Mouse (Mus musculus): ENCODE data around the gene 4930407I10Rik. TPM values are rescaled to one million over a fixed set of nuclear protein-coding genes. Genes with fewer than 3 reads are reported as not detected.

4930407I10Rik gene
- total RNA-seq (2021), result not detected
- long read RNA-seq, experiment 1, result 0 reads
- long read RNA-seq, experiment 2, result 0 reads

DNA sequence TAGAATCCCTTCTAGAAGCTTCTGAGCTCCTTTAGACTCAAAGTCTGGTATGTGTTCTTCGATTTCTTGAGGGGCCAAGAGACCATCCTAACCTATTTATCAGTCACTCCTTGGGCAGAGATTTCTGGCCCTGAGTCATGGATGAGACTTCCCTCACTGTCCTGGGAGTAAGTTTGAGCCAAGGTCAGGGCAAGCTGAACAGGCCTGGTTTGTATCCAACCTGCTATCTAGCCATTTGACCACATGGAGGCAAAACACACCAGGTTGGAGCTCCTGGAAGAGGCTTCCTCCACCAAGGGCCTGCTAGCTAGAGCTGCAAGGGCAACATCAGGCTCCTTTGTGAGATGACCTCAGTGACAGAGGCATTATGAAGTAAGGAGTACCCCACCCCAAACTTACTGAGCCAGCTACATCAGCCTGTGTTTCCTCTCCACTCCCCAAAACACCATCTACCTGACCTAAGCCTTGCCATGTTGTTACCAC, at the start of gene 4930407I10Rik:
Gene 4930407I10Rik, plus strand, starts transcription at position 433 of the 483 bp plus-strand sequence.
- DNase-seq, result no peak

DNA sequence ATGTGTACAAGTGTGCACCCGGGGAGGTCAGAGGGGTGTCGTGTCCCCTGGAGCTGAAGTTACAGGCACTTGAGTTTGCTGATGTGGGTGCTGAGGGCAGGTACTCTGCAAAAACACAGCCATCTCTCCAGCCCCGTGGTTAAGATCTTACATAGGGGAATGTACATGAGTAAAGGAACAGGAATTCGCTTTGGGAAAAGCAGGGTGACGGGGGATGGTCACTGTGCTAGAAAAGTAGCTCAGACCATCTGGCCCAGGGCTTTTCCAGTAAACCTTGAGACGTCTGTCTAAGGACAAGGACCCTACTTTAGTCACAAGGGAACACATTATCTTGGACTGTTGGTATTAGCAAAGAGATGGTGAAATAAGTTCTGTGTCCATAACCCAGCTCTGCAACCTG, 47.0 kb upstream of the 4930407I10Rik start:
- no peak for DNase-seq

DNA sequence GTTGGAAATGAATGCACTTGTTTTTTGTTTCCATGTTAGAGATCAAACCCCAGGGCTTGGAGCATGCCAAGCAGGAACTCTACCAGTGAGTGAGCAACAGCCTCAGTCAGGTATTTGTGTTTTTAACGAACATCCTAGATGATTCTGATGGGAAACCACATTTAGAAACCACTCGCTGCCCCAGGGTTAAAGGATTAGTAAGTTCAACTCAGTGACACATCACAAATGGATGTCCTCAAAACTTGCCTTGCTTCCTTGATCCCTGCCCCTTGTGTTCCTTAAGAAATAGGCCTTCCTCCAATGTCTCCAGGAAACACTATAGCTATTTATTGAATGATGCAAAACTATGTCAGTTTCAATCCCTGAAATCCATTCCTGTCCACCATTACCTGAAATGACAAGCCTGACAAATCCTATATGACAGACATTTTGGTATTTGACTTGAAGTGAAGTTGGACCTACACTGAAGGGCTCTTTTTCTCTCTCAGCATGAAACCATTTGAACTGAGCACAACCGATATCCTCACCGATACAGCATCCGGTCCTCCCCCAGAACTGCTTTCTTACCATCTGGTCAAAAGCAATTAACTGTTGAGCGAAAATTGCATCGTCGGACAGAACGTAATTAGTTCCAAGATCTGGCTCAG, 44.1 kb upstream of the 4930407I10Rik start:
- DNase-seq, result no peak

DNA sequence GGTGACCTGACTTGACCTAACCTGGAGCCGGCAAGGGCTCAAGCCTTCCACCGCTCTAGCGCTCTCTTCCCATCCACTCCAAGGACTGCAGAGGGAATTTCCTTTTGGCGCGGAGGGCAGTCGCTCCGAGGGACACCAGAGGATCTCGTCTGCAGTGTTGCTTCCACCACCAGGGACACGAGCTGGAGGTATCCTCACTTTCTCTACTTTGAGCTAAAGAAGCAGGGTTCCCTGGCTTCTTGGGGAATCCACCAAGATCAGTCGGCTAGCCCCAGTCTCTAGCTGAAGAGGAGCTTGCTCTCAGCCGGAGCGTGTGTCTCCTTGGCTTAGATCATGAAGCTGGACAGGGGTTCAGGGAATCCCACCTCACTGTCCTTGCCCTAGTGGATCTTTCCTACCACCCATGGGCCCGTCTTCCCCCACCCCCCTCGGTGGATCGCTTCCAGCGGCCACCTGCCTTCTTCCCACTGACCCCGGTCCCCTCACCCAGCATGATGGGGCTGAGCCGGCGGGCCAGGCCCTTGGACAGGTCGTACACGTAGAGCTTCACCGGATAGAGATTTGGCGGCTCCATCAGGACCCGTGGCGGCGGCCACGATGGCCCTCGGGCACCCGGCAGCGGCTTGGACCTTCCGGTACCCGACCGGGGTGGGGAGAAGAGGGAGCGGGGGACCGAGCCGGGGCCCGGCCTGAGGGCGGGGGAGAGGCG, 43.4 kb upstream of the 4930407I10Rik start:
- peak; percentile 30 for DNase-seq

DNA sequence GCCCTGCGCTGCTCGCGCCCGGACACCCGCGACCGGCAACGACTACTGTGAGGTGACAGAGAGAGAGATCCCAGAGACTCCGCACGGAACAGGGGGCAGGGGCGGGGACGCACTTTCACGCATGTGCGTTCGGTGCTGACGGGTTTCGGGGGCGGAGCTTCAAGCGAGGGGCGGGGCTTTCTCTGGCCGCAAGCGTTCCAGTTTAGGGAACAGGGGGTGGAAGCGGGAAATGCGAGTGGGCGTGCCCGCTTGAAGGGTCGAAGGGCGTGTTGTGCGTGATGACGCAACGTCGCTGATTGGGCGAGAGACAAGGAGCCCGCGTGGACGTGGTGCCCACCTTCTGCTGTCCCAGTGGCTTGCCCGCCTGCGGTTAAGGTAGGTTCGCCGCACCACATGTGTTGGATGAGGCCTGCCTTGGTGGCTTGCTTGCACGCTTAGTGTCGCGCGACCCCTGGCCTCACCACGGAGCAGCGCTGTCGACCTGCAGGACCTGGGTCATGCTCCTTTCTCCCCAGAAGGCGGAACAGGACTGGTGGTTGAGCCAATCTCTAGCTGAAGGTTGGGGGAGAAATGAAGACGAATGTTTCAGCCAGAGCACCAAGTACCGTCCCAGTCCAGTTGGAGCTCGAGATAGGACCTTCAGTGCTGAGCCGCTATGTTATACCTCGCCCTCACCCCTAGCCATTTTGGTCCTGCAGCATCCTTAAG, 42.7 kb upstream of the 4930407I10Rik start:
- peak; percentile 100 for DNase-seq

DNA sequence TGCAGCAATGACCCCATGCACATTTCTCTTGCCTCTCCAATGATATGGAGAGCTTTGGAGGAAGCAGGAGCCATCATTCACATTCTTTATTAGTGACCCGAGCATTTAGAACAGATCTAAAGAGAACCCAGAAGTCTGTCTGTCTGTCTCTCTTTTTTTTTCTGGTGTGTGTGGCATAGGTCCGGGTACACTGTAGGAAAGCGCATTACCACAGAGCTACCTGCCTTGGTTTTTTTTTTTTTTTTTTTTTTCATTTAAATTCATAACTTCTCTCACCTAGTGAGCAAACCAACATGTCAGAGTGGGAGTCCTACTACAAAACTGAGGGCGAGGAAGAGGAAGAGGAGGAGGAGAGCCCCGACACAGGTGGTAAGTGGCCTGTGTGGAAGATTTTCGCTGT, 42.1 kb upstream of the 4930407I10Rik start:
- no peak for DNase-seq

DNA sequence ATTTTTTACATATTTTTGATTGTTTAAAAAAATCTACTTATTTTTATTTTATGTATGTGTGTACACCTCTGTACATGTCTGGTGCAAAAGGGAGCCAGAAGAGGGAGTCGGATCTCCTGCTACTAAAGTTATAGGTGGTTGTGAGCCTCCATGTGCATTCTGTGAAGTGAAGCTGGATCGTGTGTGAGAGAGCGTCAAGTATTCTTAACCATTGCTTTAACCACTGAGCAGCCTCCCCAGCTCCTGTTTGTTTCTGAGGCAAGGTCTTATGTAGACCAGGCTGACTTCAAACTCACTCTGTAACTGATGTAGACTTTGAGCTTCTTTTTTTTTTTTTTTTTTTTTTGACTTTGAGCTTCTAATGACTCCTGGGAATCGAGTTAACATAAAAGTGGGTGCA, 41.5 kb upstream of the 4930407I10Rik start:
- DNase-seq, result no peak

DNA sequence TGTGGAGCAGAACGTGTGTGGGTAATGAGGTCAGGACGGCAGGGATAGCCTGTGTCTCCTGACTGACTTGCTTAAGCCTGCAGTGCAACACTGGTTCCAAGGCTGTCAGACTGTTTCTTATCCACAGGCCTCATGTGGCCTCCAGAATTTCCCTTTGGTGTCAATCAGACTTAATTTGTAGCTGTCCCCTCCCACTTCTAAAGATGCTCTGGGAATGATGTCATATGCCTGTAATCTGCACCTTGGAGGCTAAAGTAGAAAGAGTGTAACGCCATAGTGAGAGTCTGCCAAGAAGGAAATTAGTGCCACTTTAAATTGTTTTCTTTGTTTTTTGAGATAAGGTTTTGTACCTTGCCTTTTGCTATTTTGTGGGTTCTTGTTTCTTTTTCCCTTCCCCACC, 39.7 kb upstream of the 4930407I10Rik start:
- DNase-seq, result no peak

DNA sequence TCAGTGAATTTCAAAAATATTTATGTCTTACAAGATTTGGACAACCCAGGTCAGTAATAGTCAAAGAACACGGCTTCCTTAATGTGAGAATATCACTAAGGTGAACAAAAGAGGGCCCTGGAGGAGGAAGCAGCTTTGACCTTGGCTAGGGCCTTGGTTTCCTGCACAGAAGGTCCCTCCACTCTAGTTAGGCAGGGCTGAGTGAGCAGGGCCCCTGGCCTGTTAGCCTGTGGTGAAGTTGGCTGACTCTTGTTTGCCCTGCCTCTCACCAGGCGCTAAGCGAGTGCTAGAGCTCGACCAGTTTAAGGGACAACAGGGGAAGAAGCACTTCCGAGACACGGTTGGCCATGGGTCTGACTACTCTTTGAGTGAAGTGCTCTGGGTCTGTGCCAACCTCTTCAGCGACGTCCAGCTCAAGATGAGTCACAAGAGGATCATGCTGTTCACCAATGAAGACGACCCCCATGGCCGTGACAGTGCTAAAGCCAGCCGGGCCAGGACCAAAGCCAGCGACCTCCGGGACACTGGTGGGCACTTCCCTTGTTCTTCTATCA, 36.3 kb upstream of the 4930407I10Rik start:
- no peak for DNase-seq

DNA sequence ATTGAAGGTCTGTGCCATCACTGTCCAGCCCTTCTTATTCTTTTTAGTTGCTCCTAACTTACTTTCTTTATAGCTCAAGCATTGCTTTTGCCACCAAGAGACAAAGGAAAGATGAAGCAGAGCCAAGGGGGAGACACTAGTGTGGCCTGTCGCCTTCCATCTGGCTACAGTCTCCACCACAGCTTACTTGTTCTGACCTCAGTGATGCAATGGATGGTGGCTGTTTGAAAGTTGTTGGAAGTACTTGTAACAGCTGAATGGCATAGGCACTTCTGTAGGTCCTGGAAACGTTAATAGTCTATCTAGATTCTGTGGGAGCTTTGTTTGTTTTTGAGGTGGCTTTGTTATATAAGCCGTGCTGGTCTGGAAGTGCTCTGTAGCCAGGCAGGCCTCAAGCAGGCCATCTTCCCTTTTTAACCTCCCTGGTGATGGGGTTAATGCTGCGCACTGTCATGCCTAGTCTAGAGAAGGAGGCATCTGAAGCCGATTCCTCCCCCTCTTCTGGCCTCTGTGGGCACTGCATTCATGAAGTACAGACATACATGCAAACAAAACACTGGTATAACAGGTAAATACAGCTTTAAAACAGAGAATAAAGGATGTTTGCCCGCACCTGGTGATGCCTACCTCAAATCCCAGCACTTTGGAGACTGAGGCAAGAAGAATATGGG, 34.9 kb upstream of the 4930407I10Rik start:
- no peak for DNase-seq

DNA sequence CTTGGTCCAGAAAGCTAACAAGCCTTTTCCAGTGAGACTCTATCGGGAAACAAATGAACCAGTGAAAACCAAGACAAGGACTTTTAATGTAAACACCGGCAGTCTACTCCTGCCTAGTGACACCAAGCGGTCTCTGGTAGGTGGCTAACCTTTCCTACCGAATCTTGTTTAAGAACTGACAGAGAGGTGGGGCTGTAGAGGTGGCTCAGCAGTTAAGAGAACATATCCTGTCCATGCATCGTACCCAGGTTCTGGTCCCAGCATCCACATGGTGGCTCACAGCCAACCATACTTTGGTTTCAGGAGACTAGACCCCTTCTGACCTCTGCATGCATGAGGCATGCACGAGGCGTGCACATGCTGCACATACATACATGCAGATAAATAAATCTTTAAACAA, 31.7 kb upstream of the 4930407I10Rik start:
- no peak for DNase-seq

DNA sequence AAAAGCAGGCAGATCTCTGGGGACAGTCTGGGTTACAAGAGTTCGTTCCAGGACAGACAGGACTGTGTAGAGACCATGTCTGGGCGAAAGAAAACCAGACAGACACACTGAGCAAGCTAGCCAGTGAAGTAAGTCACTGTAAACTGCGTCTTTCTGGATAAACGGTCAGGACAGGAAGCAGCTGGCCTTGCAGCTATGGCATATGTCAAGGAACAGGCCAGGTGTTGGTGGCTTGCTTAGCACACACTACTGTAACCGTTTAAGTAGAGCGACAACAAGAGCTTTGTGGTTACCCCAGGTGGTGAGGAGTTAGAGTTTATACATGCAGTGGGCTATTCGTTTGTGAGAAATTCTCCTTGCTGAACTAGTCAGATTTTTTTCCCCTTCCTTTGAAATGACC, 31.2 kb upstream of the 4930407I10Rik start:
- DNase-seq, result no peak

DNA sequence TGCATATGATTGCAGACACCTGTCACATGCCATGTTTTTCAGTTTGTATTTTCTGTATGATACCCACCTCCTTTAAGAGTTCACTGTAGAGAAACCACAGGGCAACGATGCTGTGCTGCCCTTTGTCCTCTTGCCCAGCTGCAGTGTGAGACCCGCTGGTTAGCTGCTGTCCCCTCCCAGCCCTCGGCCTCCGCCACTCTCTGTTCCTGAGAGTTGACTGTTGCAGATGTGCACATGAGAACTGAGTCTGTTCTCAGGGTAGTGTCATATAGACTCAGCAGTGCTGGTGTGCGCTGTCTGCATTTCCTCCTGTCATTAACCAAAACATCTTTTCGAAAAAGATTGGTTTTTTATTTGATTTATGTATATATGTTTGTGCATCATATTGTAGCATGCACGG, 26.6 kb upstream of the 4930407I10Rik start:
- no peak for DNase-seq

DNA sequence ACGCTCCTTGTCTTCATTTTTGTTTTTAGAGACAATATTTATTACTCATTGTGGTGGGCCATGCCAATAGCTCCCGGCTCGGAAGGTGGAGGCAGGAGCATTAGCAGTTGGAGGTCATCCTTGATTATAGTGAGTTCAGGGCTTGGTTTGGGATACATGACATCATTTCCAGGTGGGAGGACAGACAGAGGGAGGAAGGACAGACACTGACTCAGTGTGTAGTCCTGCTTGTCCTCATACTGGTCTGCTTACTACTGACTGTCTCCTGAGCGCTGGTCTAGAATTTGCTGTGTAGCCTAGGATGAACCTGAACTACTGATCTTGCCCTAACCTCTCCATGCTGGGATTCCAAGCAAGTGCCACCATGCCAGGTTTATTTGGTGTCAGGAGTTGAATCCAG, 25.2 kb upstream of the 4930407I10Rik start, which contains the start of gene Desi1:
Gene Desi1, minus strand, starts transcription at position 101 of the 400 bp plus-strand sequence.
- DNase-seq, result no peak

DNA sequence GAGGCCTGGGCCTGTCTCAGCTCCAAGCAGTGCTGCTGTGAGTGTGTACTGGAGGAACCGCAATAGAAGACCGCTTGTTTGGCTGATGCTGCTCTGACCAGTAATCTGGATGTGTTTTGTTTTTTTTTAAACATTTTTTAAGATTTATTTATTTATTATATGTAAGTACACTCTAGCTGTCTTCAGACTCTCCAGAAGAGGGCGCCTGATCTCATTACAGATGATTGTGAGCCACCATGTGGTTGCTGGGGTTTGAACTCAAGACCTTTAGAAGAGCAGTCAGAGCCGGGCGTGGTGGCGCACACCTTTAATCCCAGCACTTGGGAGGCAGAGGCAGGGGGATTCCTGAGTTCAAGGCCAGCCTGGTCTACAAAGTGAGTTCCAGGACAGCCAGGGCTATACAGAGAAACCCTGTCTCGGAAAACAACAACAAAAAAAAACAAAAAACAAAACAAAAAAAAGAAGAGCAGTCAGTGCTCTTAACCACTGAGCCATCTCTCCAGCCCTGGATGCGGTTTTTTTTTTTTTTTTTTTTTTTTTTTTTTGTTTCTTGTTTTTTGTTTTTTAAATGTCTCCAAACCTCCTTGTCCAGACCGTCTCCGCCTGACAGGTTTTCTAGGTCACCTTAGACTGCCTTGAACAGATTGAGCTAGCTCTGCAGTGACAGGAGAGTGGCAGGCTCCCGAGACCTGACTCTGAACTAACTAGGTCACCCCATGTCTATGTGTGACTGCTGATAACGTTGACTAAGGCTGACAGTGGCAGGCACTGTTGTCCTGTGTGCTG, 22.9 kb upstream of the 4930407I10Rik start:
- no peak for DNase-seq

DNA sequence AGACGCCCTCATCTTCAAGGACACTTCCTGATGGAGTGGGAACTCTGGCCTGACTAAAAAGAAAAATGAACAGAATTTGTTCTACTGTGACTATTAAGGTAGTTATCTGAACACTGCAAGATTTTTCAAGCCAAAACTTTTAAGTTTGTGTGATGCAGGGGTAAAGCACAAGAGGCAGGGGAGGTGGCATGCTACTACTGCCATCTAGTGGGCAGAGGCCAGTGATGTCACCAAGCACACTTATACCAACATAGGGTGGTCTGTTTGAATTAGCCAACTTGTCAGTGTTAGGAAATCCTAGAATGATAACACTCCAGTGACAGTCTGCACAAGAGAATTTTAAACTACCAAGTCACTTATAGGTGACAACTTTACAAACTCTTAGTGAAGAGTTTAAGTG, 18.3 kb upstream of the 4930407I10Rik start:
- DNase-seq, result peak; percentile 26

DNA sequence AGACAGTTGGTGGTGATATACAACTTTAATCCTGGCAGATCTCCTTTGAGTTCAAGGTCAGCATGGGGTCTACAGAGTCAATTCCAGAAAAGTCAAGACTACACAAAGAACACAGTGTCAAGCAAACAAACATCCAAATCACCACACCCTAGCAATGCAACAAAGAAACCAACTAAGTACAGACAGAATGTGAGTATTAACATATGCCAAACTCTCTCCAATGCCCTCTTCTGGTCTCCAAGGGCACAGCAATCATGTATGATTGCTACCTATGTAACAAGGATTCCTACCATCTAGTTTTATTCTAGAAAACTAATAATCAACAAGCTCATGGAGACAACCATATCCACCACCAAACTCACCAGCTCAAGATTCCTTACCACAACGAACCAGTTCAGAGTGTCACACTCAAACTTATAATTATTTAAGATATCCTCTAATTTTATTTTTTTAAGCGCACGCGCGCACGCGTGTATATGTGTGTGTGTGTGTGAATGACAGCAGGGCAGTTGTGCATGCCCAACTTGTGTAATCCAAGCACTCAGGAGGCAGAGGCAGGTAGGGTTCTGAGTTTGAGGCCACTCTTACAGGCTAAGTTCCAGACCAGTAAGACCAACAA, 14.7 kb upstream of the 4930407I10Rik start:
- DNase-seq, result no peak

DNA sequence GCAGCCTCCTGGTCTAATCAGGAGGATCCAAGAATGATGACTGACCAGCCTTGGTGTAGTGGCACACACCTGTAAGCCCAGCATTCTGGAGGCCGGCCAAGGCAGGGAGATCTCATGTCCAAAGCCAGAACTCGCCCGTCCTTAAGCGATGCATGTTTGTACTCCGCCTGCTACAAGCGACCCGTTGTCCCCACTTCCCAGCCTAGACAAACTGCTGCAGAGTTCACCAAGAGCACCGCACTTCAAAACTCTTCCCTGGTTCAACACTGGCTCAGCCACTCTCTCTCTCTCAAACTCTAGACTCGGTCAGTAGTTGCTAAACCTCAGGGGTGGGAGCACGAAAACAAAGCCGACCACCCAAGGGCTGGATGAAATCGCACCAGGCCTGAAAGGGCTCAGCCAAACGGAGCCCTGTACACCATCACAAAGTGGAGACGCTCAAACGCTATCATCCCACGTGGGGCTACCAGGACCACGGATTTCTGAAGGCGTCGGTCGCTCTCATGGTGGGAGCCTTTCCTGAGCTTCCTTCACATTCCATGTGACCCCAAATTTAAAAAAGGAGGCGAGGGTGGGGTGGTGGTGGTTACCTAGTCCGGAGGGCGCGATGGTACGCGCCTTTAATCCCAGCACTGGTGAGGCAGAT, 12.6 kb upstream of the 4930407I10Rik start:
- DNase-seq, result peak; percentile 19

DNA sequence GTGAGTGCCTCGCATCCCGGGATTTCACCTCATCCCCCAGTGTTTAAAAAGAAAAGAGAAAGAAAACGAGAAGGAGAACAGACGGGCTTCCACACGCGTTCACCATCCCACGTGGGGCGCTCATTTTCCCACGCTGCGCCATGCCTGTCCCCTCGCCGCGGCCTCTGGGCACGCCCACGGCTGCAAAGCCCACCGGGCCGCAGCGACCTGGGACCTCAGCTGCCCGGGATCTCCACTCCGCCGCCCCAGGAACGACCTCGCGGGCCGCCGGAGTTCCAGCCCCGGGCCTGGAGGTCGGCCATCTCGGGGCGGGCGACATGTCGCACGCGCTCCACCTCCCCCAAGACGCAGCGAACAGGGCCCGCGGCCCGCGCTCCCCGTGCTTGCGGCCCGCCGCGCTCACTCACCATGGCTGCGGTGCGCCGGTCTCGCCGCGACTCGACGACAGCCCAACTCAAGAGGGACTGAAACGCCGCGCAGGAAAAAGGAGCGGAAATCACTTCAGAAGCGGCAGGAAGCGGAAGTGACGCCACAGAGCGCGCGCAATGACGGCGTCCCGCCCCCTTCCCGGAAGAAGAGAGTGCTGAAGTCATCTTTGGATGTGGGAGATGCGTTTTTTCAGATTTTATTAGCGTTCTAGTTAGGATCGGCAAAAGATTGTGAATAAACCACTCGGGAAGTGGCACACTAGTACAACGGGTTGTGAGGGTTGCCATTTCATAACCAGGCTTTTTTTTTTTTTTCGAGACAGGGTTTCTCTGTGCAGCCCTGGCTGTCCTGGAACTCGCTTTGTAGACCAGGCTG, 11.7 kb upstream of the 4930407I10Rik start, which contains the start of gene Snu13:
Gene Snu13, minus strand, starts transcription at position 519 of the 804 bp plus-strand sequence.
- DNase-seq, result peak; percentile 93
